Mouse (Mus musculus) neutrophil, adult 5-6 weeks (primary cell): ENCODE measurements around the gene Bmpr1a. TPM values are rescaled to one million over a fixed set of nuclear protein-coding genes. Genes with fewer than 3 reads are reported as not detected.

Experiments
- ATAC-seq: fragments of 151-379, 151-347 bp; 2 replicates; pipeline ENCODE4 v1.8.0; 2017; ENCODE audit warnings: mild to moderate bottlenecking, moderate TSS enrichment; ENCODE audit not compliant: insufficient number of reproducible peaks, poor library complexity, low FRiP score, severe bottlenecking; ENCODE audit errors: extremely low read depth
- total RNA-seq: library from RNA; stranded (forward); fragments of 200-1000 nt; gene quantifications from 2 replicates; pipeline ENCODE4 v1.2.3, GENCODE M21; 2017

Bmpr1a gene
- total RNA-seq, 1 experiment from 2014 or later = 5.9 TPM

GRCm38 (mm10) chr14:34410716-34411115 is 92.4 kb downstream of the Bmpr1a start:
- ATAC-seq = no peak

- ATAC-seq = no peak
Measured at GRCm38 (mm10) chr14:34403424-34403823, 99.7 kb downstream of the Bmpr1a start.

- ATAC-seq = no peak
Measured at GRCm38 (mm10) chr14:34402871-34403270, 100.3 kb downstream of the Bmpr1a start.

- ATAC-seq = peak; percentile 83
Measured at GRCm38 (mm10) chr14:34401135-34401534, 102.0 kb downstream of the Bmpr1a start.

- no peak for ATAC-seq
Measured at GRCm38 (mm10) chr14:34400021-34400420, 103.1 kb downstream of the Bmpr1a start.

GRCm38 (mm10) chr14:34399301-34399700 is 103.8 kb downstream of the Bmpr1a start:
- ATAC-seq = no peak

GRCm38 (mm10) chr14:34398901-34399300 is 104.2 kb downstream of the Bmpr1a start:
- no peak for ATAC-seq

- ATAC-seq = no peak
Measured at GRCm38 (mm10) chr14:34397871-34398270, 105.3 kb downstream of the Bmpr1a start.

GRCm38 (mm10) chr14:34393295-34393694 is 109.8 kb downstream of the Bmpr1a start:
- ATAC-seq = no peak

GRCm38 (mm10) chr14:34382921-34383704 is 120.0 kb downstream of the Bmpr1a start:
- no peak for ATAC-seq

GRCm38 (mm10) chr14:34378560-34379331 is 124.4 kb downstream of the Bmpr1a start:
- no peak for ATAC-seq

GRCm38 (mm10) chr14:34377121-34377520 is 126.0 kb downstream of the Bmpr1a start:
- no peak for ATAC-seq

GRCm38 (mm10) chr14:34375941-34376340 is 127.2 kb downstream of the Bmpr1a start:
- ATAC-seq = no peak

- ATAC-seq = no peak
Measured at GRCm38 (mm10) chr14:34375415-34375904, 127.7 kb downstream of the Bmpr1a start, which contains the start of gene Mmrn2. TSS of gene Mmrn2 (plus strand) at chr14:34375465.

GRCm38 (mm10) chr14:34374577-34374976 is 128.6 kb downstream of the Bmpr1a start, which contains the start of gene Sncg:
TSS of gene Sncg (minus strand) at chr14:34374789.
- ATAC-seq = no peak

- no peak for ATAC-seq
Measured at GRCm38 (mm10) chr14:34373581-34373980, 129.6 kb downstream of the Bmpr1a start.

GRCm38 (mm10) chr14:34372646-34373045 is 130.5 kb downstream of the Bmpr1a start:
- ATAC-seq = no peak

GRCm38 (mm10) chr14:34371763-34372162 is 131.4 kb downstream of the Bmpr1a start:
- no peak for ATAC-seq

- ATAC-seq = no peak
Measured at GRCm38 (mm10) chr14:34370921-34371320, 132.2 kb downstream of the Bmpr1a start.

- no peak for ATAC-seq
Measured at GRCm38 (mm10) chr14:34370203-34370602, 132.9 kb downstream of the Bmpr1a start.
